19 mouse cellular contexts compared by ENCODE assay signal in genomic region chr17:62557215-62557614, GRCm38 (mm10).
DNase-seq lines count a peak whose midpoint lies in the region; ATAC-seq and TF ChIP-seq lines count a peak whose summit lies in the region.
"Had no signal": no experiment of that assay in that cellular context is flagged by ENCODE, and none has a peak within 500 bp of the region (broad histone marks: within the 10 kb centered on the region; RNA-seq: fewer than 3 reads in every experiment).

No protein-coding gene starts in this region.

- DNase-seq in forebrain, embryonic 14.5 days (ENCODE audit: low spot score): peak; percentile 33
- DNase-seq in forebrain, embryonic 10.5 days (ENCODE audit: extremely low spot score, low spot score): no peak
- DNase-seq in lung, embryonic 14.5 days: peak; percentile 62
- DNase-seq in lung, adult 2 months: no peak
- peak; percentile 32 for DNase-seq in R1 (ENCODE audit: low read depth, low spot score)
- peak; percentile 6 for DNase-seq in lung, postnatal 36 days
- DNase-seq in thymus, postnatal 14 days: no peak
- DNase-seq in thymus, adult 18-20 months: no peak
- DNase-seq: adrenal gland, adult 8-10 months; cerebellum, adult 8-10 months; kidney, adult 18-20 months; kidney, postnatal 14 days; liver; thymus, postnatal 4 days had no signal

- WGBS in forebrain, embryonic 14.5 days: 22% methylated on average over 6 of the region's 6 CpGs
- WGBS in forebrain, embryonic 10.5 days: 56% methylated on average over 6 of the region's 6 CpGs
- 65% methylated on average over 6 of the region's 6 CpGs for WGBS in lung, embryonic 14.5 days
- WGBS in lung, adult 2 months: 53% methylated on average over 6 of the region's 6 CpGs

- no peak for TF ChIP-seq CTCF in lung, embryonic 14.5 days (IDR thresholded peaks at IDR 0.05; ENCODE audit: low read depth)
- TF ChIP-seq CTCF in lung, adult 2 months (IDR thresholded peaks at IDR 0.05; ENCODE audit: insufficient read depth, low read length): no peak

- ATAC-seq in forebrain, embryonic 14.5 days: no peak
- ATAC-seq in lung, embryonic 14.5 days (ENCODE audit: insufficient read depth): no peak

- no peak for TF ChIP-seq POLR2A in lung, adult 2 months (IDR thresholded peaks at IDR 0.05; ENCODE audit: borderline replicate concordance, extremely low read depth, low read depth, low read length)

- no peaks in the 10 kb centered on the region for H3K36me3 ChIP-seq in forebrain, embryonic 14.5 days (ENCODE audit: control insufficient read depth, insufficient read depth, low read length)
- no peaks in the 10 kb centered on the region for H3K36me3 ChIP-seq in forebrain, embryonic 10.5 days (replicated peaks)
- H3K36me3 ChIP-seq in lung, embryonic 14.5 days (ENCODE audit: insufficient read depth): no peaks in the 10 kb centered on the region
- H3K36me3 ChIP-seq: heart, embryonic 15.5 days; hindbrain, embryonic 13.5 days; midbrain, embryonic 10.5 days; neural tube, embryonic 13.5 days; stomach, embryonic 15.5 days had no signal

- no peaks in the 10 kb centered on the region for H3K9me3 ChIP-seq in forebrain, embryonic 14.5 days (replicated peaks; ENCODE audit: control insufficient read depth, low read length)
- no peaks in the 10 kb centered on the region for H3K9me3 ChIP-seq in forebrain, embryonic 10.5 days
- H3K9me3 ChIP-seq in lung, embryonic 14.5 days (ENCODE audit: low read depth, low read length): no peaks in the 10 kb centered on the region
- H3K9me3 ChIP-seq: heart, embryonic 15.5 days; hindbrain, embryonic 13.5 days; midbrain, embryonic 10.5 days; neural tube, embryonic 13.5 days; stomach, embryonic 15.5 days had no signal

- H3K4me3 ChIP-seq in forebrain, embryonic 14.5 days (ENCODE audit: low read depth, low read length): no peak overlapping the region
- no peak overlapping the region for H3K4me3 ChIP-seq in forebrain, embryonic 10.5 days
- no peak overlapping the region for H3K4me3 ChIP-seq in lung, embryonic 14.5 days (ENCODE audit: low read depth, low read length)
- H3K4me3 ChIP-seq in lung, adult 2 months (replicated peaks; ENCODE audit: extremely low read depth, low read depth, low read length): no peak overlapping the region
- H3K4me3 ChIP-seq: heart, embryonic 15.5 days; hindbrain, embryonic 13.5 days; midbrain, embryonic 10.5 days; neural tube, embryonic 13.5 days; stomach, embryonic 15.5 days had no signal

- no peak overlapping the region for H3K4me2 ChIP-seq in forebrain, embryonic 14.5 days (ENCODE audit: low read length)
- H3K4me2 ChIP-seq in lung, embryonic 14.5 days: no peak overlapping the region
- H3K4me2 ChIP-seq: heart, embryonic 15.5 days; hindbrain, embryonic 13.5 days; neural tube, embryonic 13.5 days; stomach, embryonic 15.5 days had no signal

- no peak overlapping the region for H3K27ac ChIP-seq in forebrain, embryonic 14.5 days (ENCODE audit: low read depth, low read length)
- no peak overlapping the region for H3K27ac ChIP-seq in forebrain, embryonic 10.5 days
- H3K27ac ChIP-seq in lung, embryonic 14.5 days (ENCODE audit: low read depth): no peak overlapping the region
- H3K27ac ChIP-seq: heart, embryonic 15.5 days; hindbrain, embryonic 13.5 days; midbrain, embryonic 10.5 days; neural tube, embryonic 13.5 days; stomach, embryonic 15.5 days had no signal

- no peak overlapping the region for H3K9ac ChIP-seq in forebrain, embryonic 14.5 days (ENCODE audit: low read length)
- no peak overlapping the region for H3K9ac ChIP-seq in lung, embryonic 14.5 days
- H3K9ac ChIP-seq: heart, embryonic 15.5 days; hindbrain, embryonic 13.5 days; neural tube, embryonic 13.5 days; stomach, embryonic 15.5 days had no signal

- peaks cover 3% of the 10 kb centered on the region; the same call in 1 of the 2 replicates for H3K4me1 ChIP-seq in forebrain, embryonic 14.5 days (ENCODE audit: control insufficient read depth, insufficient read depth, low read length)
- peaks cover 8% of the 10 kb centered on the region for H3K4me1 ChIP-seq in forebrain, embryonic 10.5 days
- no peaks in the 10 kb centered on the region for H3K4me1 ChIP-seq in lung, embryonic 14.5 days (ENCODE audit: insufficient read depth)
- H3K4me1 ChIP-seq in lung, adult 2 months (ENCODE audit: control insufficient read depth, insufficient read depth, low read length): no peaks in the 10 kb centered on the region
- H3K4me1 ChIP-seq: heart, embryonic 15.5 days; hindbrain, embryonic 13.5 days; neural tube, embryonic 13.5 days; stomach, embryonic 15.5 days had no signal

- H3K27me3 ChIP-seq in forebrain, embryonic 14.5 days (replicated peaks; ENCODE audit: control insufficient read depth, insufficient read depth, low read length): no peaks in the 10 kb centered on the region
- no peaks in the 10 kb centered on the region for H3K27me3 ChIP-seq in forebrain, embryonic 10.5 days (ENCODE audit: poor library complexity, severe bottlenecking)
- no peaks in the 10 kb centered on the region for H3K27me3 ChIP-seq in lung, embryonic 14.5 days (ENCODE audit: insufficient read depth, low read length)
- H3K27me3 ChIP-seq: heart, embryonic 15.5 days; hindbrain, embryonic 13.5 days; neural tube, embryonic 13.5 days; stomach, embryonic 15.5 days had no signal

Comparison
In these comparisons a context has a peak if more than half of its experiments do, and no peak if none do; other contexts are left out.
1. DNase-seq: peak in forebrain, embryonic 14.5 days (single experiment), lung, embryonic 14.5 days (single experiment), R1 (single experiment) and lung, postnatal 36 days (single experiment); none in forebrain, embryonic 10.5 days (single experiment), lung, adult 2 months (single experiment), thymus, postnatal 14 days (single experiment) and thymus, adult 18-20 months (0 of 2).